Mouse (Mus musculus) testis, adult 2 months (tissue): ENCODE measurements at regions not wholly inside any gene's neighbourhood (a gene's known extent, or its start where the extent isn't known, plus 50 kb on each side); places are given as distances from the start of the nearest gene placed in this dataset.

Experiments used
- H3K27ac ChIP-seq: fragments of 200-500 bp; 2 replicates; pipeline ENCODE4 v1.5.1; 2012; ENCODE audit warnings: low read depth, low read length; ENCODE audit not compliant: control insufficient read depth, insufficient read depth
- H3K27me3 ChIP-seq: fragments of 200-500 bp; 2 replicates; pipeline ENCODE4 v1.6.1; 2012; ENCODE audit warnings: mild to moderate bottlenecking, low read length, moderate library complexity; ENCODE audit not compliant: control insufficient read depth, insufficient read depth
- H3K36me3 ChIP-seq: fragments of 200-500 bp; 2 replicates; pipeline ENCODE4 v1.6.1; 2012; ENCODE audit warnings: mild to moderate bottlenecking, low read length; ENCODE audit not compliant: control insufficient read depth, insufficient read depth
- H3K4me1 ChIP-seq: fragments of 200-500 bp; 2 replicates; pipeline ENCODE4 v1.6.1; 2012; ENCODE audit warnings: low read length; ENCODE audit not compliant: control insufficient read depth, insufficient read depth
- H3K4me3 ChIP-seq: fragments of 200-500 bp; 2 replicates; pipeline ENCODE4 v1.5.1; 2012; ENCODE audit warnings: low read depth, mild to moderate bottlenecking, low read length, moderate library complexity, mixed read lengths; ENCODE audit not compliant: control insufficient read depth
- CTCF ChIP-seq: fragments of 200-500 bp; IDR thresholded peaks from 2 replicates; pipeline ENCODE4 v1.5.1; 2012; ENCODE audit warnings: low read depth, mild to moderate bottlenecking, inconsistent platforms, low read length, moderate library complexity; ENCODE audit not compliant: control insufficient read depth, insufficient read depth, insufficient replicate concordance
- POLR2A ChIP-seq: fragments of 200-500 bp; IDR thresholded peaks from 2 replicates; pipeline ENCODE4 v1.6.1; 2012; ENCODE audit warnings: low read depth, mild to moderate bottlenecking, inconsistent platforms, low read length, moderate library complexity; ENCODE audit not compliant: control insufficient read depth

- no peak overlapping the region for H3K4me3 ChIP-seq
- H3K4me1 ChIP-seq: no peaks in the 10 kb centered on the region
- TF ChIP-seq CTCF: no peak
- no peak for TF ChIP-seq POLR2A
- H3K27ac ChIP-seq: no peak overlapping the region
- H3K27me3 ChIP-seq: no peaks in the 10 kb centered on the region
- no peaks in the 10 kb centered on the region for H3K36me3 ChIP-seq
Observed at GRCm38 (mm10) chr2:75064406-75065115, 239.0 kb downstream of the Mtx2 start.

DNA sequence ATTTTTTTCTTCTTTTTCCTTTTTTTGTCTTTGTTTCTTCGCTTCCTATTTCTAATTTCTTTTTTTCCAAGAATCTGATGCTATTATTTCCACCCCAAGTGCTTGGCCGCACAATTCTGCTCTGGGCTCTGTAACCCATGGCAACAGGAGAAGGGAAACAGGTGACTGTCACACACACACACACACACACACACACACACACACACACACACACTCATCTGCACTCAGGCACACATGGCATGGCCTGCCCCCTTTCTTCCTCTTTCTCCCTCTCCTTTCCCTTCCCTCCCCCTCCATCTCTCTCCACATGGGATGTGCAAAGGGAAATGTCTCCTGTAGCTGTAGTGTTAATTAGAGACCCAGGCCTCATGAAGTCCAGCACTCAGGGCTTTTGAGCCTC is 239.7 kb downstream of the Mtx2 start:
- TF ChIP-seq CTCF (no peak), POLR2A (no peak)
- no peaks in the 10 kb centered on the region for H3K27me3 ChIP-seq
- H3K27ac ChIP-seq: no peak overlapping the region
- H3K4me1 ChIP-seq: no peaks in the 10 kb centered on the region
- no peaks in the 10 kb centered on the region for H3K36me3 ChIP-seq
- no peak overlapping the region for H3K4me3 ChIP-seq

DNA sequence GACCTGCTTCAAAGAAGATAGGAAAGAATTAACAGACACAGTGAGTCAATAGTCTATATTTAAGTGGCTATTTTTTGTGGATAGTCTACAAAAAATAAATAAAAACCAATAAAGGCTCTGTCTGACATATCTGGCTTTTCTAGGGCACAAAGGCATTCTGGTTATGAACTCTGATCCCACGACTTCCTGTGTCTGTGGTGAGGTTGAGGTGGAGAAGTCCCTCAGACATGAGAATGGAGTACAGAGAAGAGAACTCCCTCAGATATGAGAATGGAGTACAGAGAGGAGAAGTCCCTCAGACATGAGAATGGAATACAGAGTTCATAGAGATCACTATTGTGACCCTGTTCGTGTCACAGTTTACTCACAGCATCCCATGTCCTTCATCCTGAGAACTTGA is 243.7 kb downstream of the Mtx2 start:
- TF ChIP-seq POLR2A (no peak), CTCF (no peak)
- no peak overlapping the region for H3K4me3 ChIP-seq
- no peak overlapping the region for H3K27ac ChIP-seq
- H3K27me3 ChIP-seq: no peaks in the 10 kb centered on the region
- no peaks in the 10 kb centered on the region for H3K36me3 ChIP-seq
- H3K4me1 ChIP-seq: no peaks in the 10 kb centered on the region

DNA sequence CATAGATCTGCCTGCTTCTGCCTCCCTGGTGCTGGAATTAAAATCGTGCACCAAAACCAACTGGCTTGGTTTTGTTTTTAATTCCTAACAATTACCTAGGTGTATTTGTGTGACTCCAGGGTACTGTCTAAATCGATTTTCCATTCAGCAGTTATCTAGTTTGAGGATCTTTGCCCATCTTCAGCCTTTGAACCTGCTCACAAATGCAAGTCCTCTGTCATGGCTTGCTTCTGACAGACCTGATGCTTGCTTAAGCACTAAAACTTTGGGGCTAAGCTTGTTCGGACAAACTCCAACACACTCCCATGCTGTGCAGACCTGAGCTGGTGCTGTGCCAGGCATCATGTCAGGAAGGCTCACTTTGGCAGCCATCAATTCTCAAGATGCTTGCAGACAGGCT is 246.4 kb downstream of the Mtx2 start:
- no peaks in the 10 kb centered on the region for H3K36me3 ChIP-seq
- H3K4me3 ChIP-seq: no peak overlapping the region
- H3K27ac ChIP-seq: no peak overlapping the region
- no peaks in the 10 kb centered on the region for H3K4me1 ChIP-seq
- H3K27me3 ChIP-seq: no peaks in the 10 kb centered on the region
- no peak for TF ChIP-seq POLR2A
- TF ChIP-seq CTCF: no peak

DNA sequence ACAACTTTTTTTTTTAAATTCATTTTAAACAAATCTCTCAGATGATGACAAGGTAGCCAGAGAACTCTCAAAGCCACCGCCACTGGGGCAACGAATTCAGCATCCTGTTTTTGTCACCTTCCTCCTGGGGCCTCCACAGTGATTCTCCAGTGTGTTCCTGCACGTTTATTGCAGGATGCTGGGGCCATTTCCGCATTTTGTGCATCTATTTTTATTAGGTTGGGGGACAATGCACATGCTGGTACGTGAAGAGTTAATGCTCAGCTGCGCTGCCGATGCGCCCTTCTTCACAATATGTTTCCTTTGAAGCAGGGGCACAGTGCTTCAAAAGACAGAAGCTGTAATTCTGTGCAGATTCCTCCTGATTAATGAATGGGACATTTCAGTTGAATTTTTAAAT is 246.9 kb downstream of the Mtx2 start:
- Histone ChIP-seq H3K4me3 (no peak overlapping the region), H3K4me1 (no peaks in the 10 kb centered on the region), H3K27me3 (no peaks in the 10 kb centered on the region), H3K27ac (no peak overlapping the region), H3K36me3 (no peaks in the 10 kb centered on the region)
- TF ChIP-seq CTCF (no peak), POLR2A (no peak)

- Histone ChIP-seq H3K27me3 (no peaks in the 10 kb centered on the region), H3K36me3 (no peaks in the 10 kb centered on the region), H3K4me1 (no peaks in the 10 kb centered on the region), H3K4me3 (no peak overlapping the region), H3K27ac (no peak overlapping the region)
- TF ChIP-seq POLR2A: no peak
- TF ChIP-seq CTCF: no peak
Observed at GRCm38 (mm10) chr2:75073178-75073577, 247.6 kb downstream of the Mtx2 start.

DNA sequence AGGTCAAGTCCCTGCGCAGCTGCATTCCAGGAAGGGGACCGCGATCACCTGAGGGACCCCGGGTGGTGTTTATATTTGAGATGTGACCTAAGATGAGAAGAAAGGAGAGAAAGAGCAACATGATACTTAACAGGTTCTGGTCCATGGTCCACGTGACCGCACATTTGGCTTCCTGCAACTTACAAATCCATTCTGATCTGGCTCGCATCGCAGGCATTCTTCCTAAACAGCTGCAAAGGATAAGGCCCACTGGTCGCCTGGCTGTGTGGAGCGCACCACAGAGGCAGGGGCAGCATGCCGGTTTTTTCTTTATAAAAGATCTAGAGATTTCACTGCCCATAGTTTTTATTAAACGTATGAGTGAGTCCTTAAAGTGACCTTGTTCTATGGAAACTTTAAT is 261.6 kb downstream of the Mtx2 start:
- no peak for TF ChIP-seq POLR2A
- TF ChIP-seq CTCF: no peak
- H3K4me3 ChIP-seq: no peak overlapping the region
- H3K36me3 ChIP-seq: no peaks in the 10 kb centered on the region
- H3K27ac ChIP-seq: no peak overlapping the region
- H3K27me3 ChIP-seq: no peaks in the 10 kb centered on the region
- H3K4me1 ChIP-seq: no peaks in the 10 kb centered on the region
